Mouse (Mus musculus) telencephalon, adult 2 months (tissue): ENCODE results near the gene Gzmk.

ENCODE experiments used
- DNase-seq: peaks from one replicate; pipeline ENCODE4 v3.0.0-alpha.2; 2011; ENCODE audit warnings: low read depth, low spot score

Gene Gzmk

DNA sequence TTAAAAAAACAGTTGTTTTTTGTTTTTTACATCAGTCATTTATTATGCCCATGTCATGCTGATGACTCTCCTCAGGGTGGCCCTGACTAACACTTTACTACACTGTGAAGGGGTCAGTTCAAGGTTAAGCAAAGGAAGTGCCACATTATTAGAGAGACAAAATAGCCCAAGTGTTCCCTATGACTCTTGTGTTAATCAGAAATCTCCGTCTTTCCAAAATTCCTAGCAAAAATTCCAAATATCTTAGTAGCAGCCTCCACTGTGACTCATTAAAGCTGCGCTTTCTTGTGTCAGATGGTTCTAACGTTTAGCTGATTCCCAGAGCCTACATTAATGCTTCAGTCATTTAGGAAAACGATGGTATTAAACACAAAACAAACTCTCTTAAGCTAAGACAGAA, 23.5 kb downstream of the Gzmk start:
- no peak for DNase-seq

DNA sequence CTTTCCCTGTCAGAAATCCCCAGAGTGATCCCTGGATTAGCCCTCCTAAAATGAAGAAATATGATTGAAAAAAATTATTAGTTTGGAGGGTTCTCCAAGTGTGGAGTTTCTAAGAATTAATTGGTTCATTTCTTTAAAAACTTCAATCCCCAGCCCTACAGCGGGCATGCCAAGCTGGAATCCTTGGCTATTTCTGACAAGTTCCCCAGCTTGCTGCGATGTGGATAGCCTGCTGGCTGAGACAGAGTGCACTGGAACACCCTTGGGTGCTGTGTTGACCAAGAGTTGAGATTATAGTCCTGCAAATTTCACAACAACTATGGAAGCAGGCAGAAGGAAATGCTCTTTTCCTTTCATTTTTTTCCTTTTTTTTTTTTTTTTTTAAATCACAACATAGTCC, 24.1 kb downstream of the Gzmk start:
- no peak for DNase-seq

DNA sequence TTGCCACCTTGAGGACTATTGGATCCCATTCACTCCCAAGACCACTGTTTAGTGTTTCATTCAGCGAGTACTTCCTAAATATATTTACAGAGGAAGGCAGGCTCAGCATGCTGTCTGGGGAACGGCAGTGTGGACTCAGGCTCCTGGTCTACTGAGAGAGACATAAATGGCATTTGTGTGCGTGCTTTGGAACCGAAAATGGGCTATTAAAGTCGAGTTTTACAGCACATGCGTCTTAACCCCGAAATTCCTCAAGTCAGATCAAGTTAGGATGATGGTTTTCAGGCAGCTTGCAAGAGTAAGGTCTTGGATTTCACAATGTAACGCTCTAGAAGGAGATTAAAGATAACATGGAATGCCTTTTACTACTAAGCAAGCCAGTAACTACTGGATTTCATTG, 25.0 kb downstream of the Gzmk start:
- DNase-seq = no peak

DNA sequence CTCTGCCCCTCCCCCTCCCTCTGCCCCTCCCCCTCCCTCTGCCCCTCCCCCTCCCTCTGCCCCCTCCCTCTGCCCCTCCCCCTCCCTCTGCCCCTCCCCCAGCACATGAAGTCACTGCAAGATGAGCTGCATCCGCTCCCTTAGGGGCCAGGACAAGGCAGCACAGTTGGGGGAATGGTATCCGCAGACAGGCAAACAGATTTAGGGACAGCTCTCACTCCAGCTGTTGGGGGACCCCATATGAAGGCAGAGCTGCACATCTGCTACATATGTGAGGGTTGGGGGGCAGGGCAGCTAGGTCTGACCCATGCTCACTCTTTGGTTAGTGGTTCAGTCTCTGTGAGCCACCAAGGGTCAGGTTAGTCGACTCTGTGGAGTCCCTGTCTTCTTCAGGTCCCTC, 26.4 kb downstream of the Gzmk start:
- no peak for DNase-seq

DNA sequence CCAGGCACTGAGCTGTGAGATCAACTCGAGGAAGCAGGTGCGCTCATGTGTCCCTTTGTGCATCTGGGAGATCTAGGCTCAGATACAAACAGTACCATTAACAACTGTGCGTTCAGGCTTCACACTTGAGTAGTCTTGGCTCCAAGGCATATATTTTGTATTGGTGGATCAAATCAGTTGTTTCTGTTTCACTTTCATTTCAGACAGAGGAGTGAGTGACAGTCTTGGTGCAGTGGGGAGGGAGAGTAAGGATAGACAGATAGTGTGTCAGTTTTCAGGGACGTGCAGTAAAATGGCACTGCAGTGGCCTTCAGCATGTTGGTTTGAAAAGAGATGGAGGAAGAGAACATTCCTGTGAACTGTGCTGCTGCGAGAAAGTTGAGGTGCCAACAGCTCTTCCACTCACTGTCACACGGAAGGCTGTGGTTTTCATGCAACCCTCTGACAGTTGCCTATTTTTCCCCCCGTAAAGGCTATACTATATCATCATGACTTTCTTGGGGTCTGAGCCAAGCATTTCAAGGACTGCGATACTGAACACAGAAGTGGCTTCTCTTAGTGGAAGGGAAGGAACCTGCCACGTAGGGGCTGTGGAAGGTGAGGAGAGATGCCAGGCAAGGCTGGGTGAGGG, 27.7 kb downstream of the Gzmk start:
- no peak for DNase-seq

DNA sequence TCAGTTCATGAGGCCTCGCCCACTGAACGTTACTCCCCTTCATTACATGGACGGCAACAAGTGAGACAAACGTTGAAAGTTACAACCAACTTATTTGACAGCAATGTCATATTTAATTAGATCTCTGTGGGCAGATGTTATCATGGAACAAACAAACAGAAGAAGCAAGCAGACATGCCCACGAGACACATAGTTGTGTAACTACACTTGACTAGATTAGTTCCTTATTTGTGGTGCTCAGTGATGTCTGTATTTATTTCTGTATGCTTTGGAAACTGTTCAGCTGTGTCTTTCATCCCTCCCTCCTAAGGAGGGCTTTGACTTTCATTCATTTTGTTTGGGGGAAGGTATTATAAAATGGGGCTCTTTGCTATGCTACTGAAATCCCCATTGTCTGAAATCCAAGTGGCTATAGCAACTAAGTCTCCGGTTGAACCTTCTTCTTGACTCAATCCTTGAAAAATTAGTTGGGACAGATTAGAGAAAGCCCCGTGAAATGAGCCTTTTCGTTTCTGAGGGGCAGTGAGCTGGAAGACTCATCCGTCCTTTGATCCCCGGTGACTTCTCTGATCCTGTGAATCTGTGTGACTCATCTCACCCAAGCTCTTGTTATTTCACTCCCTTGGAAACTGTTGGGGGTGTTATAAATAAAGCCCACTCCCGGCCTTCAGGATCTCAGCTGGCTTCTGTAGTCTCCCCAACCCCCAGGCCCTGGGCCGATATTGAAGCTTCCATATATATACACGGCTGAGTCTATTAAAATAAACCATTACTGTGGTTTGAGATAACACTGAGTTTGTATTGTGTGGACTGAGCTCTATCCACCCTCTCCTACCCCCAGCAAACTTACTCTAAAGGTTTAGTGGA, 28.7 kb downstream of the Gzmk start:
- no peak for DNase-seq

DNA sequence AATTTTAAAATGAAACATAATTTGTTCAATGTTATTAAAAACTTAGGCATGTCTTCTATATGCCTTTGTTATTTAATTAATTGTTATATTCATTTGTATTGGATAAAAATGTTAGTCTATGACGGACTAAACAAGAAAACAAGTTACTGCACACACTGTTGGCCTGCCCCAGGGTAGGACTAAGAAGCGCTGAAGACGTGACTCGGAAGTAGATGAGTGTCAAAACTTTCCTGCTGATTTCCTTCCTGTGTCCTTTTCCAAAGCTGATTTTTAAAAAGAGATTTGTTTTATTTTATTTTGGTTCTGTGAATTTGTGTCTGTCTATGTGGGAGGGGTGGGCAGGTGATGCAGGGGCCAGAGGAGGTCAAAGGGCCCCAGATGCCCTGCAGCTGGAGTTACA, 42.0 kb downstream of the Gzmk start:
- DNase-seq = no peak

DNA sequence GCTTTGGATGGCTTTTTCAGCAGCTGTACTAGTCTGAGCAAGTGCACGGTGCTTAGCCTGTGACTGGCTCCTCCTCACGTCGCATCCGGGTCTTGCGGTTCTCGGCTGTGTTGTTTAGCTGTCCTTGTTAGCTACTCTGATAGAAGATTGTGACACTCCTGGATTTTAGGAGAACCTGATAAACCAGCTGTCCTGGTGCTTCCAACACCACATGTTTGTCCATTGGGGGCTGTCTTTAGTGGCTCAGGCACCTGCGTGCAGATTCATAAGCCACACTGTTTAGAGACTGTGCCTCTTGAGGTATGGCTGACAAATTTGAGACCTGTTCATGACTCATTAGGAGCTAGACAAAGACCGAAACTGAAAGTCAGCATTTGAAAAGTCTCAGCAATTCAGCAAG, 42.4 kb downstream of the Gzmk start:
- DNase-seq = no peak

DNA sequence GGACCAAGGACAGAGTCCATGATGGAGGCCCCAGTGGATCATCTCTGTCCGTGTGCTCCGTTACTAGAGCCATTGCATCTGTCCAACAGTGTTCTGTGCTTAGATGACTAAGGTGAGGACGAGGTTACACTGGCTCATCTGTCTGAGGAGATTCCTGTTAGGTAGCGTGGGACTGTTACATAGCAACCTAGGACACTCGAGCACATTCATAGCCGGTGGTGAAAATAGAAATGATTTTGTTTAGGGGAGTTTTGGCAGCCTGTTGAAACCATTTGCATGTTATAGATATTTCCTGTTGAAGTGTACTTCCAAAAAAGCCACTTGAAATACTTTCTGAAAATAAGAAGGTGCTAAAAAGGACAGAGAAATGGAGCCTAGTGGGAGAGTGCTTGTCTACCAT, 51.5 kb downstream of the Gzmk start:
- DNase-seq = peak; percentile 59

DNA sequence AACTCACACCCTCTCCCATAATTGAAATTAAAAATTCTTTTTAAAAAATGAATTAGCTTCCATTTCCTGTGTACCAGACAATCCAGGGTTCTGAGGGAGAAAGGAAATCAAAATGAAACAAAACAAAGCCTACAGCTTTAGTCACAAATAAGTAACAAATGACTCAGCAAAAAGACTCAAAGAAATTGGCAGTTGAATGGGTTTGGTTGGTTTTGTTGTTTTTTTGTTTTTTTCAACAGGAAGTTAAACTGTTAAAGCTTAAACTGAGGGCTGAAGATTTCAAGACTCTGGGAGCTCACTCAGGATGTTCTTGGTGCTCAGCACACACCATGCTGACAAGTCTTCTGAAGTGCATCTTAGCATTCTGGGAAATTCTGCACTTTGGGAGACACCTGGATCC, 55.5 kb downstream of the Gzmk start:
- DNase-seq = no peak

DNA sequence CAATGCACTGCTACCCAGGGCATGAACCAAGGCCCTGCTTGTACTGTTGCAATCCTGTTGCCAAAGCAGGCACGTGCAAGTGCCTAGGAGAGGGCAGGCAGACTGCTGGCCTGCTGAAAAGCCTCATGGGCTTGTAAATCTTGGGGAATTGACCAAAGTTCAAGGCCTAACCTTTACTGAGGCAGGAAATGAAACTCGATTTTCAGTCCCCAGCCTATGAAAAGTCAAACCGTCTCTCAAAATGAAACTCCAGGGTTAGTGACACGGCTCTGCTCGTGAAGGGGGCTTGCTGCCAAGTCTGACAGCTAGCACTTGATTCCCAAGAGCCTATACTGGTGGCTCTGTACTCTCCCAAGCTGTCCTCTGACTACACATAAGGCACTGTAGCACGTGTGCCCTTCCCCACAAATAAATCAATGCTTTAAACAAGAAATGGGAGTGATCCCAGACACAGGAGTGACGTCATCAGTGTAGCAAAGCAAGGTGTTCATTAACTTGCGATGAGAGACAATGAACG, 57.6 kb downstream of the Gzmk start:
- DNase-seq = no peak

DNA sequence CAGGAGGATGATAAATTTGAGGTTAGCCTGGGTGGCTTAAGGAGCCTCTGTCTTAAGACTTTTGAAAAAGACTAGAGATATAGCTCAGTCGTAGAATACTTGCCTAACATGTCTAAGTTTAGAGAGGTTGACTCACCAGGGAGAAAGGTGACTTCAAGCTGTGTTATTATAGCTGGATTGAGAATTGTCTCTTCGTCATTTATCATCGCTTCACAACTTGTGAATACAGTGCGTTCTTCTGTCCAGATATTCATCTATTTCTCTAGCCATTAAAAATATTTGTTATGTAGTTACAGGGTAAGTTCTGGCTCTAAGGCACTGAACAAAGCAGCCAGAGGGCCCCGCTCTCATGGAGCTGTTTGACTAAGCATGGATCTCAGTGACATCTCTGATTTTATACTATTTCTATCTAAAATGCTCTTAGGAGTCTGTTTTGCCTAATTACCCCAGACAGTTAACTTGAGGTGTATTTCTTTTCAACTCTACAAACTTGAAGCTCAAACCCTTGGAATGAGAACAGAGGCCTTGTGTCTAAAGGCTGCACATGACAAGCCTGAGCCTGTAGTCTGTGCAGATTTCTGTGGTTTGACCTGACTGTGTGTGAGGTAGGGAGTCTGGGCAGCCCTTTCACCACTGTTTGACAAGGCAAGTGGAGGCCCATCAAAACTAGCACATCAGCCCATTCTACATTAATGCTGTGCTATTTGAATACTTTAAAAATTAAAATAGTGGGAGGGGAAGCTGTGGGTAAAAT, 61.3 kb downstream of the Gzmk start:
- DNase-seq = no peak

DNA sequence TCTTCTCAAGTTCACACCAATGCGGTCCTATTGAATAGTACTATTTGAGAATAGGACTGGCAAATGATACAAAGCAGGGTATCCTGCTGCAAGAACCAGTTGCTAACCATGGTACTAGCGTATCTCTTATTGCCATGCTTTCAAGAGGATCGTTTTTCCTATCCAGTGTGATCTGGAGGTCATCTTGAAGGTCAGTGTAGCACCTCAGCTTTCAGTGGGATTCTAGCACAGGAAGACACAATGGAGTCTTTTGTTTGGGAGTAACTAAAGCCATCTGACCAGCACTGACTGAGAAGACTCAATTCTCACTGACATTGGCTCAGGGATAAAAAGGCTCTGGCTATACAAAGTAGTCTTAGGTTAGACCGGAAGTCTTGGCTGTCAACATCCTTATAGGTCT, 74.2 kb downstream of the Gzmk start:
- DNase-seq = no peak

DNA sequence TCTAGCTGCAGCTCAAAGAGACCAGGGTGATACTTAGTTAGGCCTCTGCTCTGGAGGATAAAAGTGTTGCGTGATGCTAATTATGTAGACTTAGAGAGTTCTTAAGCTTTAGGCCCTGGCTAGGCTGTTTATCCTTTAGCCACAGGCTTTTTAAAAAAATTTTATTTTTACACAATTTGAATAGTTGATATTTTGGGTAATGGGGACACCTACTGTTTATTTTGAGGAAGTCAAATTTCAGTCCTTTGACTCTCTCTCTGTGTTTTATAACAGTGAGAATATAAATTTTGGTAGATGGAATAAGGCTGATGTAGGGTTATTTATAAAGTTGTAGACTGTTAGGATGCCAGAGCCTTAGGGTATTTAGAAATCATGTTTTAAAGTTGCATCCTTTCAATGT, 86.1 kb downstream of the Gzmk start:
- no peak for DNase-seq

DNA sequence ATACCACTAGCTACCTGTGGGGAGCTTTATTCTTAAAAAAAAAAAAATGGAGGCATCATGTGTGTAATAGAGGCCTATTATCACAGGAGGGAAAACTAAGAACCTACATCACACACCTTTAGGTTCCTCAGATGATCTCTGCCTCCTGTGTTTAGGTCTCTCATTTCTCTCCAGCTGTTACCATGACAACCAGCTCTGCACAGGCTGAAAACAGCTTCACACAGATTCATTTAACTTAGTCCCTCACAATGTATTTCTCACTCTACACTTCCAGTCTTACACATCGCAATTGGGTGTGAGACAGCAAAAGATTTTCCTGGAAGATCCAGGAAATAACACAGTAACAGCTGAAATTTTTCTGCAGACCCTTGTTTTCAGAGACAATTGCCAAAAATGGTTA, 95.7 kb downstream of the Gzmk start:
- peak; percentile 52 for DNase-seq
